Mouse (Mus musculus): ENCODE measurements around the gene Shh. TPM values are rescaled to one million over a fixed set of nuclear protein-coding genes. Genes with fewer than 3 reads are reported as not detected.

The Shh gene
- 4.6 and 5.3 TPM in 2 replicates for polyA plus RNA-seq (2014; fragmentation: Nextera tagmentation; extraction: Ambion mirVana)

GRCm38 (mm10) chr5:28466760-28467306 is at the start of gene Shh:
TSS of gene Shh (minus strand) at chr5:28467256.
- no peaks in the 10 kb centered on the region for H3K9me3 ChIP-seq (ENCODE audit: control insufficient read depth, low read depth, low read length)
- H3K27ac ChIP-seq (ENCODE audit: low read length), result peak within 1 kb of the TSS; percentile 82
- H3K36me3 ChIP-seq (ENCODE audit: control insufficient read depth, insufficient read depth, low read length), result no peaks in the 10 kb centered on the region
- peak within 1 kb of the TSS; percentile 65 for H3K9ac ChIP-seq (replicated peaks; ENCODE audit: low read depth, low read length)
- WGBS, result under 1% methylated on average over 31 of the region's 31 CpGs
- H3K27me3 ChIP-seq (ENCODE audit: control insufficient read depth, insufficient read depth, low read length), result peaks cover 51% of the 10 kb centered on the region
- peak within 1 kb of the TSS; percentile 79 for H3K4me2 ChIP-seq (replicated peaks; ENCODE audit: low read depth, low read length)
- no peaks in the 10 kb centered on the region for H3K4me1 ChIP-seq (ENCODE audit: control insufficient read depth, insufficient read depth, low read length)
- ATAC-seq (ENCODE audit: insufficient number of reproducible peaks, insufficient read depth, low FRiP score, low read depth), result no peak
- H3K4me3 ChIP-seq (ENCODE audit: low read depth, low read length), result peak within 1 kb of the TSS; percentile 60

DNA sequence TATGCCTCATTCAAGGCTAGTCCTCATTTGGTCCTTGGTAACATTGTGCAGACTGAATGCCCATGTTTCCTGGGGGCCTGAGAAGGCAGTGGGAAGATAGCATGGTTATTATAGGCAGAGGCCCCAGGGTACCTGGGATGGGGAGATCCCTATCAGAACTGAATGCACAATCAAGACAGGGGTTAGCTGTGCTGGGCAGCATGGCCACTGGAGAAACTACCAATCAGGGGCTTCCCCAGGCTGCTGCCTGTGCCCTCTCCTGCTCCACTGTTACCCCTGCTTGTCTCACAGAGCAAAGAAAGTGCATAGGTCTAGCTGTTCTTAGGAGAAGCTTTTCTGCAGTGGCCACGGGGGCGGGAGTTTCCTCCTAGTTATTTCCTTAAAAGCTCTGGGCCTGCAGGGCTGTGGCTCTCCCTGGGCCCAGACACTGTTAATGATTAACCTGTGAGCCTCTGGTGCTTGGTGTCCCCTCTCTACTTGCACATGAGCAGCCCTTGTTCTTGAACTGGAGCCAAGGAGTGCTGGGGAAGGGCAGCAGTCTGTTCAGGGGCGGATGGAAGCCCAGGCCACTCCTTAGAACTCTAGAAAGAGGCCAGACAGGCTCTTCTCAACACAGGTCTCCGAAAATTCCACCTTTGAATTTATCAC is 33.9 kb upstream of the Shh start:
- Histone ChIP-seq H3K4me2 (replicated peaks; ENCODE audit: low read depth, low read length) (no peak overlapping the region), H3K36me3 (ENCODE audit: control insufficient read depth, insufficient read depth, low read length) (no peaks in the 10 kb centered on the region), H3K27me3 (ENCODE audit: control insufficient read depth, insufficient read depth, low read length) (no peaks in the 10 kb centered on the region), H3K9ac (replicated peaks; ENCODE audit: low read depth, low read length) (no peak overlapping the region), H3K9me3 (ENCODE audit: control insufficient read depth, low read depth, low read length) (no peaks in the 10 kb centered on the region), H3K4me1 (ENCODE audit: control insufficient read depth, insufficient read depth, low read length) (no peaks in the 10 kb centered on the region), H3K4me3 (ENCODE audit: low read depth, low read length) (no peak overlapping the region), H3K27ac (ENCODE audit: low read length) (peak overlapping the region; percentile 86)
- 38% methylated on average over 4 of the region's 4 CpGs for WGBS
- ATAC-seq (ENCODE audit: insufficient number of reproducible peaks, insufficient read depth, low FRiP score, low read depth), result peak; percentile 92

- no peak overlapping the region for H3K27ac ChIP-seq (ENCODE audit: low read length)
- no peaks in the 10 kb centered on the region for H3K27me3 ChIP-seq (ENCODE audit: control insufficient read depth, insufficient read depth, low read length)
- no peaks in the 10 kb centered on the region for H3K9me3 ChIP-seq (ENCODE audit: control insufficient read depth, low read depth, low read length)
- no peak overlapping the region for H3K4me3 ChIP-seq (ENCODE audit: low read depth, low read length)
- H3K36me3 ChIP-seq (ENCODE audit: control insufficient read depth, insufficient read depth, low read length), result no peaks in the 10 kb centered on the region
- WGBS, result 85% methylated on average over 4 of the region's 4 CpGs
- H3K9ac ChIP-seq (replicated peaks; ENCODE audit: low read depth, low read length), result no peak overlapping the region
- H3K4me1 ChIP-seq (ENCODE audit: control insufficient read depth, insufficient read depth, low read length), result no peaks in the 10 kb centered on the region
- no peak overlapping the region for H3K4me2 ChIP-seq (replicated peaks; ENCODE audit: low read depth, low read length)
- ATAC-seq (ENCODE audit: insufficient number of reproducible peaks, insufficient read depth, low FRiP score, low read depth), result no peak
These were observed 31.8 kb upstream of the Shh start for GRCm38 (mm10) chr5:28498846-28499245.

- Histone ChIP-seq H3K27me3 (ENCODE audit: control insufficient read depth, insufficient read depth, low read length) (no peaks in the 10 kb centered on the region), H3K27ac (ENCODE audit: low read length) (peak overlapping the region; percentile 71), H3K9ac (replicated peaks; ENCODE audit: low read depth, low read length) (no peak overlapping the region), H3K9me3 (ENCODE audit: control insufficient read depth, low read depth, low read length) (no peaks in the 10 kb centered on the region), H3K36me3 (ENCODE audit: control insufficient read depth, insufficient read depth, low read length) (no peaks in the 10 kb centered on the region), H3K4me2 (replicated peaks; ENCODE audit: low read depth, low read length) (no peak overlapping the region), H3K4me1 (ENCODE audit: control insufficient read depth, insufficient read depth, low read length) (no peaks in the 10 kb centered on the region), H3K4me3 (ENCODE audit: low read depth, low read length) (no peak overlapping the region)
- 66% methylated on average over 3 of the region's 3 CpGs for WGBS
- peak; percentile 78; the same call in 1 of the 2 replicates for ATAC-seq (ENCODE audit: insufficient number of reproducible peaks, insufficient read depth, low FRiP score, low read depth)
These were observed 28.9 kb upstream of the Shh start for GRCm38 (mm10) chr5:28495712-28496650.

- no peak overlapping the region for H3K4me2 ChIP-seq (replicated peaks; ENCODE audit: low read depth, low read length)
- no peak overlapping the region for H3K9ac ChIP-seq (replicated peaks; ENCODE audit: low read depth, low read length)
- 66% methylated on average over 3 of the region's 3 CpGs for WGBS
- no peaks in the 10 kb centered on the region for H3K9me3 ChIP-seq (ENCODE audit: control insufficient read depth, low read depth, low read length)
- ATAC-seq (ENCODE audit: insufficient number of reproducible peaks, insufficient read depth, low FRiP score, low read depth), result no peak
- H3K4me1 ChIP-seq (ENCODE audit: control insufficient read depth, insufficient read depth, low read length), result no peaks in the 10 kb centered on the region
- H3K4me3 ChIP-seq (ENCODE audit: low read depth, low read length), result no peak overlapping the region
- H3K36me3 ChIP-seq (ENCODE audit: control insufficient read depth, insufficient read depth, low read length), result no peaks in the 10 kb centered on the region
- H3K27me3 ChIP-seq (ENCODE audit: control insufficient read depth, insufficient read depth, low read length), result no peaks in the 10 kb centered on the region
- H3K27ac ChIP-seq (ENCODE audit: low read length), result no peak overlapping the region
These were observed 26.5 kb upstream of the Shh start for GRCm38 (mm10) chr5:28493550-28493949.

DNA sequence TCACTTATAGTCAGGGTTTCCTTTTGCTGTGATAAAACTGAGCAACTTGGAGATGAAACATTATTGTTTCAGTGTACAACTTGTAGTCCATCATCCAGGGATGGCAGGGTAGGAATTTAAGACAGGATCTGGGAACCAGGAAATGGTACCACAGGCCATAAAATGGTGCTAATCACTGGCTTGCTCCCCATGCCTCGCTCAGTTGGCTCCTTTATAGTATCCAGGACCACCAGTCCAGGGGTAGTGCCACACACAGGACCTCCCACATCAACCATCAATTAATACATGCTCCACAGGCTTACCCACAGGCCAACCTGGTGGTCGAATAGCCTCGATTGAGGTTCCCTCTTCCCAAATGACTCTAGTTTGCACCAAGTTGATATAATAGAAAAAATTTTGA is 15.9 kb upstream of the Shh start:
- WGBS, result 82% methylated on average over 3 of the region's 3 CpGs
- H3K4me1 ChIP-seq (ENCODE audit: control insufficient read depth, insufficient read depth, low read length), result no peaks in the 10 kb centered on the region
- no peak overlapping the region for H3K9ac ChIP-seq (replicated peaks; ENCODE audit: low read depth, low read length)

GRCm38 (mm10) chr5:28481730-28482129 is 14.7 kb upstream of the Shh start:
- no peak for ATAC-seq (ENCODE audit: insufficient number of reproducible peaks, insufficient read depth, low FRiP score, low read depth)
- Histone ChIP-seq H3K9ac (replicated peaks; ENCODE audit: low read depth, low read length) (no peak overlapping the region), H3K4me1 (ENCODE audit: control insufficient read depth, insufficient read depth, low read length) (no peaks in the 10 kb centered on the region), H3K36me3 (ENCODE audit: control insufficient read depth, insufficient read depth, low read length) (no peaks in the 10 kb centered on the region), H3K4me2 (replicated peaks; ENCODE audit: low read depth, low read length) (no peak overlapping the region), H3K4me3 (ENCODE audit: low read depth, low read length) (no peak overlapping the region), H3K9me3 (ENCODE audit: control insufficient read depth, low read depth, low read length) (no peaks in the 10 kb centered on the region), H3K27me3 (ENCODE audit: control insufficient read depth, insufficient read depth, low read length) (no peaks in the 10 kb centered on the region), H3K27ac (ENCODE audit: low read length) (no peak overlapping the region)
- 65% methylated on average over 2 of the region's 2 CpGs for WGBS

More for the DNA sequence above, 15.9 kb upstream of the Shh start:
- Histone ChIP-seq H3K27ac (ENCODE audit: low read length) (no peak overlapping the region), H3K36me3 (ENCODE audit: control insufficient read depth, insufficient read depth, low read length) (no peaks in the 10 kb centered on the region), H3K27me3 (ENCODE audit: control insufficient read depth, insufficient read depth, low read length) (no peaks in the 10 kb centered on the region), H3K9me3 (ENCODE audit: control insufficient read depth, low read depth, low read length) (no peaks in the 10 kb centered on the region), H3K4me2 (replicated peaks; ENCODE audit: low read depth, low read length) (no peak overlapping the region), H3K4me3 (ENCODE audit: low read depth, low read length) (no peak overlapping the region)
- ATAC-seq (ENCODE audit: insufficient number of reproducible peaks, insufficient read depth, low FRiP score, low read depth), result no peak
